Mouse (Mus musculus) lung, adult 2 months (tissue): ENCODE results near the gene Ttll8.

ENCODE experiments used
- CTCF ChIP-seq: fragments of 200-500 bp; IDR thresholded peaks from 2 replicates; pipeline ENCODE4 v1.5.1; 2011; ENCODE audit warnings: mild to moderate bottlenecking, low read length, control low read depth; ENCODE audit not compliant: insufficient read depth
- POLR2A ChIP-seq: fragments of 200-500 bp; IDR thresholded peaks from 2 replicates; pipeline ENCODE4 v1.6.1; 2011; ENCODE audit warnings: low read depth, mild to moderate bottlenecking, control low read depth, low read length, borderline replicate concordance; ENCODE audit errors: extremely low read depth

DNA sequence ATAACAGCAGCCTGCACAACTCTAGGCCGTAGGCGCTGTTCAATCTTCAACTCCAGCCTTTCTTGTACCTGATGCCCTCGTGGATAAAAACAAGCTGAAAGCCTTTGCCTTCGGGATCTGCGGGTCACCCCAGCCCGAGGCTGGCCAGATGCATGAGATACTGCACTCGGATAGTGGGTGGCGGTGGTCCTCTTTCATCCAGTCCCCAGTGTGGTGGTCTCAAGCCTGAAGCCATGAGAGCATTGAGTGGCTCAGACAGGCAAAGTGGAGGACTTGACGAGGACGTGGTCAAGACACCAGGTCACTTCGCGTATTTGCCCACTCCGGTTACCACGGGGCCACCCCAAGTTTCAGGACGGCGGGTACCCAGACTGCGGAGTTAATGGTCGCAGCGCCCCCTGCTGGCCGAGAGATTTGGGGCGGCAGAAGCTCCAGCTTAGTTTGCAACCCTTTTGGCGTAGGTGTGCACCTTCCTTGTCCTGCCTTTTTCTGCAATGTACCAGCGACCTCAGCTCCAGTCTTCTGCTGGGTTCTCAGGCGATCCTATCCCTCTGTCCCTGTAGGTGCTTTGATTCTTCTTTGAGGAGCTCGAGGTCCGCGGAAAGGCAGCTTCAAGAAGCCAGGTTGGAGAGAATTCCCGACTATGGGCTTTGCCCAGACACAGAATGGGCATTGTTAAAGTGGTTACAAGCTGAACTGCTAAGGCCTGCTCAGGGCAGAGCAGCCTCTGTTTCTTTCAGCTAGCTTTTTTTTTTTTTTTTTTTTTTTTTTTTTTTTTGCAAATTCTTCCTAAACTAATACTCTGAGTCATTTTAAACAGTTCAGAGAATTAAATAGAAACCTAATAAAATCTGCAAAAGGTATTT, 77.8 kb downstream of the Ttll8 start:
- peak; percentile 69 for TF ChIP-seq CTCF
- TF ChIP-seq POLR2A: no peak
